Mouse (Mus musculus): ENCODE results near the gene Kcnj12. TPM values are rescaled to one million over a fixed set of nuclear protein-coding genes. Genes with fewer than 3 reads are reported as not detected.

Gene Kcnj12
- polyA plus RNA-seq, 1 experiment from 2014 or later, result 4.2 TPM

GRCm38 (mm10) chr11:61029864-61030595 lies 7.7 kb downstream of the Kcnj12 start:
- no peak overlapping the region for H3K4me2 ChIP-seq (ENCODE audit: low read length)
- no peaks in the 10 kb centered on the region for H3K36me3 ChIP-seq (ENCODE audit: control insufficient read depth, insufficient read depth, low read length)
- H3K27ac ChIP-seq (ENCODE audit: low read depth, low read length), result no peak overlapping the region
- H3K4me3 ChIP-seq (ENCODE audit: low read length), result no peak overlapping the region
- H3K27me3 ChIP-seq (replicated peaks; ENCODE audit: control insufficient read depth, insufficient read depth, low read length), result no peaks in the 10 kb centered on the region
- ATAC-seq, result no peak
- WGBS, result 86% methylated on average over 7 of the region's 7 CpGs
- no peak overlapping the region for H3K9ac ChIP-seq (ENCODE audit: low read depth, low read length)
- H3K9me3 ChIP-seq (ENCODE audit: control insufficient read depth, low read length), result no peaks in the 10 kb centered on the region
- peaks cover 10% of the 10 kb centered on the region for H3K4me1 ChIP-seq (ENCODE audit: control insufficient read depth, insufficient read depth, low read depth, low read length)

GRCm38 (mm10) chr11:61031137-61031536 lies 8.8 kb downstream of the Kcnj12 start:
- Histone ChIP-seq H3K4me2 (ENCODE audit: low read length) (no peak overlapping the region), H3K36me3 (ENCODE audit: control insufficient read depth, insufficient read depth, low read length) (no peaks in the 10 kb centered on the region), H3K9ac (ENCODE audit: low read depth, low read length) (no peak overlapping the region), H3K4me1 (ENCODE audit: control insufficient read depth, insufficient read depth, low read depth, low read length) (peaks cover 5% of the 10 kb centered on the region; the same call in 1 of the 2 replicates), H3K4me3 (ENCODE audit: low read length) (no peak overlapping the region), H3K9me3 (ENCODE audit: control insufficient read depth, low read length) (no peaks in the 10 kb centered on the region), H3K27ac (ENCODE audit: low read depth, low read length) (no peak overlapping the region), H3K27me3 (replicated peaks; ENCODE audit: control insufficient read depth, insufficient read depth, low read length) (no peaks in the 10 kb centered on the region)
- no peak for ATAC-seq
- 96% methylated on average over 7 of the region's 7 CpGs for WGBS

- Histone ChIP-seq H3K9ac (ENCODE audit: low read depth, low read length) (no peak overlapping the region), H3K27ac (ENCODE audit: low read depth, low read length) (no peak overlapping the region), H3K9me3 (ENCODE audit: control insufficient read depth, low read length) (no peaks in the 10 kb centered on the region), H3K27me3 (replicated peaks; ENCODE audit: control insufficient read depth, insufficient read depth, low read length) (no peaks in the 10 kb centered on the region), H3K4me2 (ENCODE audit: low read length) (no peak overlapping the region), H3K4me3 (ENCODE audit: low read length) (no peak overlapping the region), H3K36me3 (ENCODE audit: control insufficient read depth, insufficient read depth, low read length) (no peaks in the 10 kb centered on the region), H3K4me1 (ENCODE audit: control insufficient read depth, insufficient read depth, low read depth, low read length) (peaks cover 5% of the 10 kb centered on the region; the same call in 1 of the 2 replicates)
- no peak for ATAC-seq
- 81% methylated on average over 5 of the region's 5 CpGs for WGBS
These were observed 9.5 kb downstream of the Kcnj12 start for GRCm38 (mm10) chr11:61031658-61032445.

- no peak overlapping the region for H3K4me2 ChIP-seq (ENCODE audit: low read length)
- 86% methylated on average over 7 of the region's 7 CpGs for WGBS
- H3K4me1 ChIP-seq (ENCODE audit: control insufficient read depth, insufficient read depth, low read depth, low read length), result peaks cover 5% of the 10 kb centered on the region; the same call in 1 of the 2 replicates
- H3K9me3 ChIP-seq (ENCODE audit: control insufficient read depth, low read length), result no peaks in the 10 kb centered on the region
- ATAC-seq, result no peak
- no peak overlapping the region for H3K27ac ChIP-seq (ENCODE audit: low read depth, low read length)
- H3K9ac ChIP-seq (ENCODE audit: low read depth, low read length), result no peak overlapping the region
- no peaks in the 10 kb centered on the region for H3K36me3 ChIP-seq (ENCODE audit: control insufficient read depth, insufficient read depth, low read length)
- no peaks in the 10 kb centered on the region for H3K27me3 ChIP-seq (replicated peaks; ENCODE audit: control insufficient read depth, insufficient read depth, low read length)
- no peak overlapping the region for H3K4me3 ChIP-seq (ENCODE audit: low read length)
These were observed 10.1 kb downstream of the Kcnj12 start for GRCm38 (mm10) chr11:61032481-61032880.

- peaks cover 2% of the 10 kb centered on the region; the same call in 1 of the 2 replicates for H3K4me1 ChIP-seq (ENCODE audit: control insufficient read depth, insufficient read depth, low read depth, low read length)
- 74% methylated on average over 5 of the region's 5 CpGs for WGBS
- no peaks in the 10 kb centered on the region for H3K9me3 ChIP-seq (ENCODE audit: control insufficient read depth, low read length)
- no peaks in the 10 kb centered on the region for H3K27me3 ChIP-seq (replicated peaks; ENCODE audit: control insufficient read depth, insufficient read depth, low read length)
- no peak overlapping the region for H3K27ac ChIP-seq (ENCODE audit: low read depth, low read length)
- no peak overlapping the region for H3K4me3 ChIP-seq (ENCODE audit: low read length)
- ATAC-seq, result no peak
- no peak overlapping the region for H3K4me2 ChIP-seq (ENCODE audit: low read length)
- no peaks in the 10 kb centered on the region for H3K36me3 ChIP-seq (ENCODE audit: control insufficient read depth, insufficient read depth, low read length)
- no peak overlapping the region for H3K9ac ChIP-seq (ENCODE audit: low read depth, low read length)
These were observed 10.8 kb downstream of the Kcnj12 start for GRCm38 (mm10) chr11:61033160-61033559.

- WGBS, result 93% methylated on average over 9 of the region's 9 CpGs
These were observed 14.3 kb downstream of the Kcnj12 start for GRCm38 (mm10) chr11:61036639-61037038.

GRCm38 (mm10) chr11:61038277-61038782 lies 16.0 kb downstream of the Kcnj12 start:
- Histone ChIP-seq H3K4me2 (ENCODE audit: low read length) (no peak overlapping the region), H3K4me1 (ENCODE audit: control insufficient read depth, insufficient read depth, low read depth, low read length) (peaks cover 9% of the 10 kb centered on the region), H3K4me3 (ENCODE audit: low read length) (no peak overlapping the region), H3K36me3 (ENCODE audit: control insufficient read depth, insufficient read depth, low read length) (no peaks in the 10 kb centered on the region), H3K27me3 (replicated peaks; ENCODE audit: control insufficient read depth, insufficient read depth, low read length) (no peaks in the 10 kb centered on the region), H3K9me3 (ENCODE audit: control insufficient read depth, low read length) (no peaks in the 10 kb centered on the region), H3K9ac (ENCODE audit: low read depth, low read length) (no peak overlapping the region), H3K27ac (ENCODE audit: low read depth, low read length) (no peak overlapping the region)
- ATAC-seq, result peak; percentile 75
- WGBS, result 63% methylated on average over 9 of the region's 9 CpGs

More at GRCm38 (mm10) chr11:61036639-61037038, 14.3 kb downstream of the Kcnj12 start:
- no peak overlapping the region for H3K27ac ChIP-seq (ENCODE audit: low read depth, low read length)
- no peaks in the 10 kb centered on the region; the same call in 1 of the 2 replicates for H3K4me1 ChIP-seq (ENCODE audit: control insufficient read depth, insufficient read depth, low read depth, low read length)
- ATAC-seq, result no peak
- no peak overlapping the region for H3K4me3 ChIP-seq (ENCODE audit: low read length)
- no peak overlapping the region for H3K4me2 ChIP-seq (ENCODE audit: low read length)
- H3K9ac ChIP-seq (ENCODE audit: low read depth, low read length), result no peak overlapping the region
- no peaks in the 10 kb centered on the region for H3K9me3 ChIP-seq (ENCODE audit: control insufficient read depth, low read length)
- H3K27me3 ChIP-seq (replicated peaks; ENCODE audit: control insufficient read depth, insufficient read depth, low read length), result no peaks in the 10 kb centered on the region
- no peaks in the 10 kb centered on the region for H3K36me3 ChIP-seq (ENCODE audit: control insufficient read depth, insufficient read depth, low read length)

GRCm38 (mm10) chr11:61040856-61041652 lies 18.7 kb downstream of the Kcnj12 start:
- Histone ChIP-seq H3K4me1 (ENCODE audit: control insufficient read depth, insufficient read depth, low read depth, low read length) (peaks cover 12% of the 10 kb centered on the region), H3K27me3 (replicated peaks; ENCODE audit: control insufficient read depth, insufficient read depth, low read length) (no peaks in the 10 kb centered on the region), H3K4me3 (ENCODE audit: low read length) (no peak overlapping the region), H3K9ac (ENCODE audit: low read depth, low read length) (no peak overlapping the region), H3K4me2 (ENCODE audit: low read length) (no peak overlapping the region), H3K27ac (ENCODE audit: low read depth, low read length) (no peak overlapping the region), H3K36me3 (ENCODE audit: control insufficient read depth, insufficient read depth, low read length) (no peaks in the 10 kb centered on the region), H3K9me3 (ENCODE audit: control insufficient read depth, low read length) (no peaks in the 10 kb centered on the region)
- no peak for ATAC-seq
- 76% methylated on average over 11 of the region's 11 CpGs for WGBS
